Mouse (Mus musculus) hindbrain, postnatal 0 days (tissue): Measurements from ENCODE around the gene Erfe. TPM values are rescaled to one million over a fixed set of nuclear protein-coding genes. Genes with fewer than 3 reads are reported as not detected.
A peak's percentile ranks its signal among the peaks of the same experiment; 100 is the strongest.

Experiments used
- ATAC-seq: fragments of 200-750 bp; cut with Nextera tagmentation; 2 replicates; pipeline ENCODE4 v1.8.0; 2017; ENCODE audit warnings: mild to moderate bottlenecking, moderate TSS enrichment, moderate library complexity
- DNase-seq: peaks from one replicate; pipeline ENCODE4 v3.0.0-alpha.2; 2015; ENCODE audit warnings: low spot score
- H3K27ac ChIP-seq: fragments of 300-500 bp; sonication (generic); 2 replicates; pipeline ENCODE4 v1.5.1; 2014; ENCODE audit warnings: mild to moderate bottlenecking
- H3K27me3 ChIP-seq: fragments of 300-500 bp; sonication (generic); 2 replicates; pipeline ENCODE4 v1.6.1; 2014; ENCODE audit warnings: low read length, mixed read lengths; ENCODE audit not compliant: insufficient read depth
- H3K36me3 ChIP-seq: fragments of 300-500 bp; sonication (generic); 2 replicates; pipeline ENCODE4 v1.6.1; 2014; ENCODE audit warnings: low read length, mixed read lengths; ENCODE audit not compliant: insufficient read depth
- H3K4me1 ChIP-seq: fragments of 300-500 bp; sonication (generic); 2 replicates; pipeline ENCODE4 v1.6.1; 2014; ENCODE audit warnings: antibody characterized with exemption, low read length, mixed read lengths; ENCODE audit not compliant: insufficient read depth
- H3K4me2 ChIP-seq: fragments of 300-500 bp; sonication (generic); 2 replicates; pipeline ENCODE4 v1.6.1; 2014; ENCODE audit warnings: low read depth, mild to moderate bottlenecking, low read length, moderate library complexity, mixed read lengths
- H3K4me3 ChIP-seq: fragments of 300-500 bp; sonication (generic); 2 replicates; pipeline ENCODE4 v1.5.1; 2014; ENCODE audit warnings: low read length
- H3K9ac ChIP-seq: fragments of 300-500 bp; sonication (generic); replicated peaks from 2 replicates; pipeline ENCODE4 v1.6.1; 2014; ENCODE audit warnings: mild to moderate bottlenecking, low read length, moderate library complexity, mixed read lengths
- H3K9me3 ChIP-seq: fragments of 300-500 bp; sonication (generic); 2 replicates; pipeline ENCODE4 v1.6.1; 2016; ENCODE audit warnings: low read length, mixed read lengths
- CTCF ChIP-seq: IDR thresholded peaks from 2 replicates; pipeline ENCODE4 v1.5.1; 2016; ENCODE audit warnings: antibody characterized with exemption, control low read depth, low read depth
- WGBS: fragments of 180-500 bp; shearing (Covaris S2); extraction: QIAGEN DNeasy Blood & Tissue Kit; methylation state at CpG from one replicate; pipeline ENCODE4 v1.1.7; 2014; 5-methylcytosine and 5-hydroxymethylcytosine counted together
- polyA plus RNA-seq: library from polyadenylated mRNA; unstranded; fragments of >200 nt; fragmentation: Nextera tagmentation; extraction: Ambion mirVana; gene quantifications from 2 replicates; pipeline ENCODE4 v1.2.1, GENCODE M21; 2015
- total RNA-seq: library from RNA; depleted of rRNA; stranded (reverse); fragments of >200 nt; gene quantifications from 2 replicates; pipeline ENCODE4 v1.2.3, GENCODE M21; 2014

Erfe gene
- total and polyA plus RNA-seq, 2 experiments from 2014 or later: 0.15 to 0.42 TPM

GRCm38 (mm10) chr1:91352277-91352676 is 14.0 kb upstream of the Erfe start:
- 94% methylated on average over 2 of the region's 2 CpGs for WGBS
- no peak overlapping the region for H3K4me2 ChIP-seq
- no peaks in the 10 kb centered on the region for H3K36me3 ChIP-seq
- H3K27me3 ChIP-seq: no peaks in the 10 kb centered on the region
- ATAC-seq (no peak), DNase-seq (no peak)
- no peak overlapping the region for H3K4me3 ChIP-seq
- no peak overlapping the region for H3K27ac ChIP-seq
- H3K4me1 ChIP-seq: no peaks in the 10 kb centered on the region
- no peak overlapping the region for H3K9ac ChIP-seq
- no peak for TF ChIP-seq CTCF
- no peaks in the 10 kb centered on the region for H3K9me3 ChIP-seq

- ATAC-seq: no peak
- DNase-seq: no peak
- H3K9ac ChIP-seq: no peak overlapping the region
- no peaks in the 10 kb centered on the region for H3K36me3 ChIP-seq
- H3K27ac ChIP-seq: no peak overlapping the region
- H3K4me2 ChIP-seq: no peak overlapping the region
- no peak for TF ChIP-seq CTCF
- 82% methylated on average over 11 of the region's 11 CpGs for WGBS
- H3K27me3 ChIP-seq: no peaks in the 10 kb centered on the region
- no peak overlapping the region for H3K4me3 ChIP-seq
- H3K4me1 ChIP-seq: no peaks in the 10 kb centered on the region
- H3K9me3 ChIP-seq: no peaks in the 10 kb centered on the region
Measured at GRCm38 (mm10) chr1:91356105-91356504, 10.1 kb upstream of the Erfe start.

- H3K4me3 ChIP-seq: no peak overlapping the region
- H3K4me1 ChIP-seq: peaks cover 6% of the 10 kb centered on the region; the same call in 1 of the 2 replicates
- WGBS: 74% methylated on average over 5 of the region's 5 CpGs
- no peaks in the 10 kb centered on the region for H3K27me3 ChIP-seq
- no peak overlapping the region for H3K9ac ChIP-seq
- ATAC-seq (no peak), DNase-seq (no peak)
- no peaks in the 10 kb centered on the region for H3K9me3 ChIP-seq
- H3K27ac ChIP-seq: no peak overlapping the region
- TF ChIP-seq CTCF: no peak
- no peak overlapping the region for H3K4me2 ChIP-seq
- no peaks in the 10 kb centered on the region for H3K36me3 ChIP-seq
Measured at GRCm38 (mm10) chr1:91362113-91362512, 4.1 kb upstream of the Erfe start.

- Histone ChIP-seq H3K9me3 (no peaks in the 10 kb centered on the region), H3K36me3 (no peaks in the 10 kb centered on the region), H3K27ac (no peak overlapping the region), H3K4me3 (no peak overlapping the region), H3K9ac (no peak overlapping the region), H3K4me1 (peaks cover 6% of the 10 kb centered on the region; the same call in 1 of the 2 replicates), H3K27me3 (no peaks in the 10 kb centered on the region), H3K4me2 (no peak overlapping the region)
- no peak for DNase-seq
- no peak for ATAC-seq
- 94% methylated on average over 16 of the region's 16 CpGs for WGBS
- TF ChIP-seq CTCF: no peak
Measured at GRCm38 (mm10) chr1:91364822-91365644, 1.2 kb upstream of the Erfe start.

- Histone ChIP-seq H3K36me3 (no peaks in the 10 kb centered on the region), H3K4me2 (peak overlapping the region; percentile 61), H3K9me3 (no peaks in the 10 kb centered on the region), H3K4me1 (peaks cover 6% of the 10 kb centered on the region; the same call in 1 of the 2 replicates), H3K4me3 (peak overlapping the region; percentile 31), H3K27me3 (no peaks in the 10 kb centered on the region), H3K9ac (peak overlapping the region; percentile 43; the same call in 1 of the 2 replicates), H3K27ac (no peak overlapping the region)
- 30% methylated on average over 8 of the region's 8 CpGs for WGBS
- TF ChIP-seq CTCF: no peak
- ATAC-seq (no peak), DNase-seq (no peak)
Measured at GRCm38 (mm10) chr1:91365816-91366214, 415 bp upstream of the Erfe start.

- H3K4me3 ChIP-seq: no peak overlapping the region
- H3K4me1 ChIP-seq: peaks cover 6% of the 10 kb centered on the region; the same call in 1 of the 2 replicates
- no peaks in the 10 kb centered on the region for H3K9me3 ChIP-seq
- no peaks in the 10 kb centered on the region for H3K27me3 ChIP-seq
- H3K36me3 ChIP-seq: peaks cover 11% of the 10 kb centered on the region
- H3K27ac ChIP-seq: no peak overlapping the region
- H3K4me2 ChIP-seq: no peak overlapping the region
- ATAC-seq (no peak), DNase-seq (no peak)
- H3K9ac ChIP-seq: no peak overlapping the region
- TF ChIP-seq CTCF: no peak
- 95% methylated on average over 3 of the region's 3 CpGs for WGBS
Measured at GRCm38 (mm10) chr1:91367295-91367694, 1.1 kb downstream of the Erfe start.

- TF ChIP-seq CTCF: no peak
- DNase-seq (no peak), ATAC-seq (no peak)
- no peak overlapping the region for H3K4me2 ChIP-seq
- H3K4me3 ChIP-seq: no peak overlapping the region
- no peaks in the 10 kb centered on the region for H3K27me3 ChIP-seq
- 61% methylated on average over 4 of the region's 4 CpGs for WGBS
- peaks cover 6% of the 10 kb centered on the region; the same call in 1 of the 2 replicates for H3K4me1 ChIP-seq
- no peaks in the 10 kb centered on the region for H3K9me3 ChIP-seq
- H3K9ac ChIP-seq: no peak overlapping the region
- peaks cover 32% of the 10 kb centered on the region for H3K36me3 ChIP-seq
- no peak overlapping the region for H3K27ac ChIP-seq
Measured at GRCm38 (mm10) chr1:91369408-91369807, 3.2 kb downstream of the Erfe start.
